Mouse (Mus musculus): ENCODE measurements around the gene Olfr191.
"Not testable (repeated sequence)": the region's sequence is repeated elsewhere in the genome, so short reads cannot be mapped to it uniquely, and the experiment has no call there.

Olfr191 gene

DNA sequence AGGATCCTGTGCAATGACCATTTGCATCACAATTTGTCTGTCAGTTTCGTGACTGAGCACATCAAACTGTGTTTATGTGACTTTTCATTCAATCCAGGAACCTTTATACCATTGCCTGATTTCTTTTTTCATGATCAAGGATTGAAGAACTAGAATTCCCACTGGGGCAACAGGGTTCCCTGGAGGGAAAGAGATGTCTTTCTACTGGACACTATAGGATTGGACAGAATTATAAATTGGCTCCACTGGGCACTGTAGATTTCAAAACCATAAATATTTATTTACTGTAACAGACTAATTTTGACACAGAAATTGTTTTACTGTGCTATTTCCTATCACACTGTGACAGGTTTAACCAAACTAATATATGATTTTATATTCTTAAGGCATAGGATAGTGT, at the start of gene Olfr191:
Gene Olfr191 (minus strand): TSS at position 101 of the 400 bp plus-strand sequence.
- DNase-seq (ENCODE audit: low spot score in 2 of 2) = not testable (repeated sequence)

DNA sequence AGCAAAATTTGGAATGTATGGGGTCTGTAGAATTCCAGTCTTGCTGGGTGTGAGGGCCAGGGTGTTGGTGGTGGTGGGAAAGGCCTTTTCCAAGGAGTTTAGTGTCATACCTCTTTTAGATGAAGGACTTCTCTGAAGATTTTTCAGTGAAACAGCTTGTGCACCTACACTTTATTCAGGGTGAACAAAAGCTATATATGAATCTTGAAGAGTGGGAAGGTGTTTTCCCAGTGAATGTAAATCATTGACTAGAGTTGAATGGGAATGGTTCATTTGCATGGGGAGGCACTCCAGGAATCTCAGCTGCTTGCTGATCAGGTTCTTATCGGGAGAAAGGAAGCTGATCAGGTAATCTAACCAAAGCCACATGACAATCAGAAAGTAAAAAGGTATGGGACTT, 41.1 kb upstream of the Olfr191 start:
- no peak for DNase-seq (ENCODE audit: low spot score in 2 of 2)

DNA sequence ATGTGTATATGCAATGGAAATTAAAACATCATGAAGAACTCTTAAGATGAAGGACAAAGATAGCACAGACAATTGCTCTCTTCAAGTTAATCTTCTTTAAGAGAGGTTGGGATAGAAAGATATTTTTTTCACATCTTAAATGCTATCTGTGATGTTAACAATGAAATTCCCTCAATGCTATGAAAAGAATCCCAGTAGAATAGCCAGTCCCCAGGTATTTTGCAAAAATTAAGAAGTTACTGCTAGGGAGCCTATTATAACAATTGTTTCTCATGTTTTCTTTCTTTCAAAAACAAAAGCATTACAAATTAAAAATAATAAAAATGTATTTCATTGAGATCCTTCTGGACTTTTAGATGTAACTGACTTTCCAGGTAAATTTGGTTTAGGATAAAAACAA, 31.3 kb upstream of the Olfr191 start, which contains the start of gene Olfr194:
Gene Olfr194 (minus strand): TSS at position 101 of the 400 bp plus-strand sequence.
- no peak for DNase-seq (ENCODE audit: low spot score in 2 of 2)

DNA sequence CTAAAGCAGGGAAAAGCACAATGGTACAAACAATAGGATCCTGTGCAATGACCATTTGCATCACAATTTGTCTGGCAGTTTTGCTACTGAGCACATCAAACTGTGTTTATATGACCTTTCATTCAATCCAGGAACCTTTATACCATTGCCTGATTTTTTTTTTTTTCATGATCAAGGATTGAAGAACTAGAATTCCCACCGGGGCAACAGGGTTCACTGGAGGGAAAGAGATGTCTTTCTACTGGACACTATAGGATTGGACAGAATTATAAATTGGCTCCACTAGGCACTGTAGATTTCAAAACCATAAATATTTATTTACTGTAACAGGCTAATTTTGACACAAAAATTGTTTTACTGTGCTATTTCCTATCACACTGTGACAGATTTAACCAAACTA, 22.2 kb upstream of the Olfr191 start, which contains the start of gene Olfr193:
Gene Olfr193 (minus strand): TSS at position 101 of the 400 bp plus-strand sequence.
- DNase-seq (ENCODE audit: low spot score in 2 of 2) = no peak

DNA sequence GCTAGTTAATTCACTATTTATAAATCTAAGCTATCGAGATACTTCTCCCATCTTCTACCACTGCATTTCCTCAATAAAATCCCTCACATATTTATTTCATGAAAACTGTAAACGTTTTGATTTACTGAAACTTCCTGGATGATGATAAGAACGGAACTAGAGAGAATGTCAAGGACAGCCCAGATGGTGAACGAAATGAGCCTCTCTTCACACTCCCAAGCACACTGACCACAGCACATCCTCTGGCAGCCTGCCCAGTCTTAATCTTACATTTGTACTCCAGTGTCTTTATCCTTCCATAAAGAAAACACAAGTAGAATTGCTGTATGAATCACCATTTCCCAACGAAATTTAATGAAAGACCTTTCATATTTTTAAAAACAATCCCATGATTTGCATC, 18.9 kb upstream of the Olfr191 start:
- not testable (repeated sequence) for DNase-seq (ENCODE audit: low spot score in 2 of 2)

DNA sequence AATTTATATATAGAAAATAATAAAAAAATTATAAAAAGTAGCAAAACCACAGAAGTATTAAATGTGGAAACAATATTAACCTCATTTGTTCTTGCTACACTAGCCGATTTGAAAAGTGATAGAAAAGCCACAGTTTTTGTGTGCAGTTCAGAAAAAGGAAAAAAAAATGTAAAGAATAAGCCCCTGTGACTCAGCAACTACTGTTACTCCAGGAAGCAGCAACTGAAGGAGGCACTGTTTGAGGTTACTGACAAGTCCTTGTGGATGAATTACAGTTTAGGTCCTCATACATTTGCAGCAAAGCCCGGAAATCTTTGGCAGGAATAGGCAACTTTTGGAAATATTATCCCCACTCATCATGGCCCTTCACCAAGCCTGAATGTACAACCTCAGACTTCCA, 15.7 kb upstream of the Olfr191 start:
- no peak for DNase-seq (ENCODE audit: low spot score in 2 of 2)

DNA sequence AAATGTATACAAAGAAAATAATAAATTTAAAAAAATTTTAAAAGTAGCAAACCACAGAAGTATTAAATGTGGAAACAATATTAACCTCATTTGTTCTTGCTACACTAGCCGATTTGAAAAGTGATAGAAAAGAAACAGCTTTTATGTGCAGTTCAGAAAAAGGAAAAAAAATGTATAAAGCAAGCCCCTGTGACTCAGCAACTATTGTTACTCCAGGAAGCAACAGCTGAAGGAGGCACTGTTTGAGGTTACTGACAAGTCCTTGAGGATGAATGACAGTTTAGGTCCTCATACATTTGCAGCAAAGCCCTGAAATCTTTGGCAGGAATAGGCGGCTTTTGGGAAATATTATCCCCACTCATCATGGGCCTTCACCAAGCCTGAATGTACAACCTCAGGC, 8.5 kb downstream of the Olfr191 start:
- DNase-seq (ENCODE audit: low spot score in 2 of 2) = not testable (repeated sequence)

DNA sequence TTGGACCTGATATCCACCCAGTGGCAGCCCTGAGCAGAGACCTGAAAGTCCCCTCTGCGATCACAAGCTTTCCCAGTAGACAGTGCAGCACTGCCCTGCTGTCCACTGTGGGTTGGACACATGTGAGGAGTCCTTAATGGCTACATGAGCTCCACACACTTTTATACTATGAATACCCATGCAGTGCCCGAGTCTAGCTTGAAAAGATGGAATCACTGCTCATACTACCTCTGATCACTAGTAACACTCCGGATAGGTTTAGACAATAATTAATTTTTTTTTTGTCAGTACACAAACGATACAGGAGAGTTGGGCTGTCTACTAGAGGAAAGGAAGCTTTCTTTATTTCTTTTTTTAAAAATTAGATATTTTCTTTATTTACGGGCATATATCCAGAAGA, 11.7 kb downstream of the Olfr191 start, which contains the start of gene Olfr190:
Gene Olfr190 (minus strand): TSS at position 101 of the 400 bp plus-strand sequence.
- DNase-seq (ENCODE audit: low spot score in 2 of 2) = no peak

DNA sequence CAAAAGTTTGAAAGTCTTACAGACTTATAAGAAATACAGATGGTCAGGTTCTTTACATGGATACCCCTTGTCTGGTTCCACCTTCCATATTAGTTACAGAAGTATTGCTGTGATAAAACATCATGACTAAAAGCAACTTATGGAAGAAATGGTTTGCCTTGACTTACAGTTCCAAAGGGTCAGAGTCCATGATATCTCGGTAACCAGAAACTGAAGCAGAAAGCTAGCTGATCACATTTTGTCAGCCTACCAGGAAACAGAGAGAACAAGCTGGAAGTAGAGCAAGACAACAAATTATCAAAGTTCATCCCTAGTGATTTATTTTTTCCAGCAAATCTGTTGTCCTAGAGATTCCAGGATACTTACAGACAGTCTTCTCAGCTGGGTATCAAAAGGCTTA, 16.1 kb downstream of the Olfr191 start:
- DNase-seq (ENCODE audit: low spot score in 2 of 2) = no peak

DNA sequence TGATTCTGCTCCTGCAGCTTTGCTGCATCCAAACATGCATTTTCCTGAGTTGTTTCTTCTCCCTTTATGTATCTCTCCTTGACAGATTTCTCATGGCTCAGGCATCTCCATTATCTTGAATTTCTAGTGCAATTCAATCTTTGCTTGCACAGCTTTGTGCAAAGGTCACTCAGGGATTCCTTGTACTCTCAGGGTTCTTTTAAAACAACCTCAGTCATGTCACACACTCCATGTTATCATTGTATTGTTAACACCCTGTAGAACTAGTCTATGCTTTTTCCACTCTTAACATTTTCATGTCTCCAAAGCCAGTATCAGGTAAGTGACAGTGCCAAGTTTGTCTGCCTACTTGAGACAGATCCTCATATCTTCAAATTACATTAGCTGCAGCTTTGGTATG, 17.9 kb downstream of the Olfr191 start:
- no peak for DNase-seq (ENCODE audit: low spot score in 2 of 2)

DNA sequence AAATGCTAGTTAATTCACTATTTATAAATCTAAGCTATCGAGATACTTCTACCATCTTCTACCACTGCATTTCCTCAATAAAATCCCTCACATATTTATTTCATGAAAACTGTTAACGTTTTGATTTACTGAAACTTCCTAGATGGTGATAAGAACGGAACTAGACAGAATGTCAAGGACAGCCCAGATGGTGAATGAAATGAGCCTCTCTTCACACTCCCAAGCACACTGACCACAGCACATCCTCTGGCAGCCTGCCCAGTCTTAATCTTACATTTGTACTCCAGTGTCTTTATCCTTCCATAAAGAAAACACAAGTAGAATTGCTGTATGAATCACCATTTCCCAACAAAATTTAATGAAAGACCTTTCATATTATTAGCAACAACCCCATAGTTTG, 27.2 kb downstream of the Olfr191 start:
- DNase-seq (ENCODE audit: low spot score in 2 of 2) = not testable (repeated sequence)

DNA sequence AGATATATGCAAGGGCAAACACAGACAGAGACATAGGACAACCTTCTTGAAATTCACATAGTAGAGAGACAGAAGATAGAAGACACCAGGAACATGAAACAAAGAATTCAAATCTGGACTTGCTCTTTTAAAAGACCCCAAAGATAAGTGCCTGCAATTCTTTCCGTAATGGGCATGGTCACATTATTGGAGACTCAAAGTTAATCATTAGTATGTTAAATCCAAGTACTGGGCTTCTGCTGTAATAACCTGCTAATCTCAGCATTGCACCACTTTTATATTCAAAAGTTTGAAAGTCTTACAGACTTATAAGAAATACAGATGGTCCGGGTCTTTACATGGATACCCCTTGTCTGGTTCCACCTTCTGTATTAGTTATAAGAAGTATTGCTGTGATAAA, 40.3 kb downstream of the Olfr191 start:
- DNase-seq (ENCODE audit: low spot score in 2 of 2) = not testable (repeated sequence)

DNA sequence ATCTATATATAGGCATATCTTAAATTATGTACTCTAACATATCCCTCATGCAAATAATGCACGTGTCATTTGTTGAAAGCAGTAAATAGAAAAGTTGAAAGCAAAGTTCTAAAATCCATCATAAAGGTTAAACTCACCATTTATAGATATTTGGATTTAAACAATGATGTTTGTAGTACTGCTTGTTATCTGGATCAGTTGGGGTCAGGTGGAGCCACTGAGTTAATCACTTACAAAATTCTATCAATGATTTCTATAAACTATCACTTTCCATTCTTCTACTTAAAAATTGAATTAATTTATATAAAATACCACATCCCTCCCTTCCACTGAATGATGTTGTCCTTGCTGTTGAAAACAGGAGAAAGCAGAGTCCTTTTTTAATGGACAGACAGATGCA, 40.8 kb downstream of the Olfr191 start:
- no peak for DNase-seq (ENCODE audit: low spot score in 2 of 2)

DNA sequence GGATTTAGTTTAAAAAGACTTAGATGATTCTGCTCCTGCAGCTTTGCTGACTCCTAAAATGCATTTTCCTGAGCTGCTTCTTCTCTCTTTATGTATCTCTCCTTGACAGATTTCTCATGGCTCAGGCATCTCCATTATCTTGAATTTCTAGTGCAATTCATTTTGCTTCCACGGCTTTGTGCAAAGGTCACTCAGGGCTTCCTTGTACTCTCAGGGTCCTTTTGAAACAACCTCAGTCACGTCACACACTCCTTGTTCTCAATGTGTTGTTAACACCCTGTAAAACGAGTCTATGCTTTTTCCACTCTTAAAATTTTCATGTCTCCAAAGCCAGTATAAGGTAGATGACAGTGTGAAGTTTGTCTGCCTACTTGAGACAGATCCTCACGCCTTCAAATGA, 42.0 kb downstream of the Olfr191 start:
- no peak for DNase-seq (ENCODE audit: low spot score in 2 of 2)

DNA sequence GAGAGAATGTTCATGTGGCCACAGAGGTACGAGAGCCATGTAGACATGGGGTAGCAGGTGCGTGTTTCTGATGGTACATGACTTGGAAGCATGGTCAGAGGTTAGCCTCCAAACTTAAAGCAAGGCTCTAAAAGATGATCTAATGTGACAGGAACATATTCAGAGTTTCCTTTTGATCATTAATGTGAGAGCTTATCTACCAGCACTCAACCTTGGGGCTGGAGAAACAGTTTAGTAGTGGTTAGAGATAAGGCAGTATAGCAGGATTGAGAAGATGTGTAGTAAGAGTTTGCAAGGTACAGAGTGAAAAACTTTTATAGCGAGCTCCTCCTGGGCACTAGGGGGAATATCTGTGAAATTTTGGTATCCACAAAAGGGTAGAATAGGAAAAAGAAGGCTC, 43.8 kb downstream of the Olfr191 start:
- no peak for DNase-seq (ENCODE audit: low spot score in 2 of 2)

DNA sequence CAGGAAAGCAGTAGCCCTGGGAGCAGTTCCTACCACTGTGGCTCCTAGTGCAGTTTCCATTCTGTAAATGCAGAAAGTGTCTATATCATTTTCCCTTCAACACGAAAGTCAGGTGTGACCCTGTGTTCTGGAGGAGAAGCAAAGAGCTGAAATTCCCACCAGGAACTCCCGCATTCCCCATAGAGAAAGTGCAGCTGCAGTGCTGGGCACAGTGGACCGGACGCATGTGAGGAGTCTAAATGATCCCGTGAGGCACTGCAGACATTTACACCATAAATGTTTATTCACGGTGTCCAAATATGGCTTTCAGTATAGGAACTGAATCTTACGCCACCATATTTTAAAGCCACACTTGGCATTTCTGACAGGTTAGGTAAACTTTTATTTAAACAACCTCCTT, 49.9 kb downstream of the Olfr191 start, which contains the start of gene Olfr187:
Gene Olfr187 (minus strand): TSS at position 58 of the 400 bp plus-strand sequence.
- no peak for DNase-seq (ENCODE audit: low spot score in 2 of 2)
